9 mouse cellular contexts compared by ENCODE assay signal in the genomic region with DNA sequence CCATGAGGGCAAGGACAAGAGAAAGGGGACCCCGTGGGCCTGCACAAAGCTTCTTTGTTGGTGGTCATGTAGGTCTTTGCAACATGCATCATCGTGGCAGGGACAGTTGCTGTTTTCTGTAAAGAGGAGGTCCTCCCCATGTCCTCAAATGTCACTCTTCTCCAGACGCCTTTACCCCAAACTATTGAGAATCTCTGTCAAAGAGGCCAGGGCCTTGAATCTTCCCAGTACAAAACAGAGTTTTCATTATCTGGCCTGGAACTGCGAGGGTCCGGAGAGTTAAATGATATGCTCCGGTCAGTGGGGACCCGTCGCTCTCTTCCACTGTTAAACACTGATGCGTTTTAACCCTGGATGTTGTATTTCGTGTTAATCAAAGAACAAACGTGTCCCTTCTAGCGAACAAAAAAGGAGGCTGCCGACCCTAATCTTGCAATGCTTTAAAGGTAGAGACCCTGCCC. TPM values are rescaled to one million over a fixed set of nuclear protein-coding genes. Genes with fewer than 3 reads are reported as not detected.
DNase-seq lines count a peak whose midpoint lies in the region; ATAC-seq and TF ChIP-seq lines count a peak whose summit lies in the region.
"Had no signal": no experiment of that assay in that cellular context is flagged by ENCODE, and none has a peak within 500 bp of the region (broad histone marks: within the 10 kb centered on the region; RNA-seq: fewer than 3 reads in every experiment).

No protein-coding gene starts in this region.

- H3K4me2 ChIP-seq in liver, embryonic 11.5 days, result peak overlapping the region; percentile 98
- H3K4me2 ChIP-seq in forebrain, embryonic 13.5 days, result peak overlapping the region; percentile 77
- H3K4me2 ChIP-seq in neural tube, embryonic 14.5 days (ENCODE audit: low read depth, low read length), result peak overlapping the region; percentile 83

- peaks cover 43% of the 10 kb centered on the region for H3K27me3 ChIP-seq in liver, embryonic 11.5 days (replicated peaks; ENCODE audit: control insufficient read depth, insufficient read depth, low read length)
- H3K27me3 ChIP-seq in forebrain, embryonic 13.5 days, result peaks cover 44% of the 10 kb centered on the region
- H3K27me3 ChIP-seq in limb, embryonic 10.5 days (ENCODE audit: low read depth, poor library complexity, severe bottlenecking), result peaks cover 75% of the 10 kb centered on the region
- no peaks in the 10 kb centered on the region for H3K27me3 ChIP-seq in neural tube, embryonic 14.5 days (ENCODE audit: control insufficient read depth, insufficient read depth, low read length)
- H3K27me3 ChIP-seq in thymus, adult 2 months (ENCODE audit: control insufficient read depth, insufficient read depth, low read length), result peaks cover 24% of the 10 kb centered on the region; the same call in 1 of the 2 replicates

- H3K27ac ChIP-seq in liver, embryonic 11.5 days (ENCODE audit: low read depth, low read length), result no peak overlapping the region
- no peak overlapping the region; the same call in 1 of the 2 replicates for H3K27ac ChIP-seq in forebrain, embryonic 13.5 days
- no peak overlapping the region for H3K27ac ChIP-seq in limb, embryonic 10.5 days
- peak overlapping the region; percentile 94; the same call in 1 of the 2 replicates for H3K27ac ChIP-seq in neural tube, embryonic 14.5 days (ENCODE audit: low read depth, low read length)
- no peak overlapping the region for H3K27ac ChIP-seq in thymus, adult 2 months (ENCODE audit: control insufficient read depth, insufficient read depth, low read length)

- WGBS in liver, embryonic 11.5 days, result 25% methylated on average over 13 of the region's 13 CpGs
- 16% methylated on average over 13 of the region's 13 CpGs for WGBS in forebrain, embryonic 13.5 days
- WGBS in limb, embryonic 10.5 days, result 21% methylated on average over 13 of the region's 13 CpGs
- 9% methylated on average over 13 of the region's 13 CpGs for WGBS in neural tube, embryonic 14.5 days
- WGBS in thymus, adult 2 months, result 47% methylated on average over 13 of the region's 13 CpGs

- ATAC-seq in liver, embryonic 11.5 days (replicated peaks; ENCODE audit: low FRiP score), result no peak
- no peak for ATAC-seq in forebrain, embryonic 13.5 days
- ATAC-seq in neural tube, embryonic 14.5 days (ENCODE audit: low read depth), result no peak

- no peak for DNase-seq in liver, embryonic 11.5 days (ENCODE audit: low spot score)
- no peak for DNase-seq in liver
- peak; percentile 45 for DNase-seq in limb, embryonic 10.5 days (ENCODE audit: low spot score)
- no peak for DNase-seq in urinary bladder, postnatal 36 days (ENCODE audit: low spot score in 2 of 2)
- DNase-seq in thymus, adult 2 months, result no peak
- no peak for DNase-seq in left cerebral cortex, adult 18-20 months (ENCODE audit: low spot score in 2 of 2)

- H3K9ac ChIP-seq in liver, embryonic 11.5 days (ENCODE audit: low read depth, low read length), result no peak overlapping the region
- peak overlapping the region; percentile 73 for H3K9ac ChIP-seq in forebrain, embryonic 13.5 days
- H3K9ac ChIP-seq in neural tube, embryonic 14.5 days (replicated peaks; ENCODE audit: low read depth, low read length), result peak overlapping the region; percentile 70

- no peaks in the 10 kb centered on the region for H3K36me3 ChIP-seq in liver, embryonic 11.5 days (ENCODE audit: control insufficient read depth, insufficient read depth, low read length)
- no peaks in the 10 kb centered on the region for H3K36me3 ChIP-seq in forebrain, embryonic 13.5 days (ENCODE audit: poor library complexity, severe bottlenecking)
- H3K36me3 ChIP-seq in limb, embryonic 10.5 days, result no peaks in the 10 kb centered on the region
- no peaks in the 10 kb centered on the region for H3K36me3 ChIP-seq in neural tube, embryonic 14.5 days (ENCODE audit: control insufficient read depth, insufficient read depth, low read length)
- H3K36me3 ChIP-seq in thymus, adult 2 months (ENCODE audit: control insufficient read depth, insufficient read depth, low read length), result no peaks in the 10 kb centered on the region

- peak overlapping the region; percentile 63; the same call in 1 of the 2 replicates for H3K4me3 ChIP-seq in liver, embryonic 11.5 days (ENCODE audit: low read depth, low read length)
- H3K4me3 ChIP-seq in forebrain, embryonic 13.5 days, result peak overlapping the region; percentile 49
- H3K4me3 ChIP-seq in limb, embryonic 10.5 days, result peak overlapping the region; percentile 41
- peak overlapping the region; percentile 39 for H3K4me3 ChIP-seq in neural tube, embryonic 14.5 days (ENCODE audit: low read depth, low read length)
- H3K4me3 ChIP-seq in thymus, adult 2 months (ENCODE audit: control insufficient read depth, insufficient read depth, low read length), result no peak overlapping the region

- H3K4me1 ChIP-seq in liver, embryonic 11.5 days (replicated peaks; ENCODE audit: control insufficient read depth, insufficient read depth, low read length), result peaks cover 7% of the 10 kb centered on the region
- peaks cover 33% of the 10 kb centered on the region for H3K4me1 ChIP-seq in forebrain, embryonic 13.5 days
- peaks cover 21% of the 10 kb centered on the region for H3K4me1 ChIP-seq in limb, embryonic 10.5 days
- H3K4me1 ChIP-seq in neural tube, embryonic 14.5 days (ENCODE audit: control insufficient read depth, insufficient read depth, low read length), result peaks cover 20% of the 10 kb centered on the region
- peaks cover 25% of the 10 kb centered on the region for H3K4me1 ChIP-seq in thymus, adult 2 months (replicated peaks; ENCODE audit: control insufficient read depth, insufficient read depth, low read length)

- no peaks in the 10 kb centered on the region for H3K9me3 ChIP-seq in liver, embryonic 11.5 days (ENCODE audit: control insufficient read depth, low read length)
- H3K9me3 ChIP-seq in forebrain, embryonic 13.5 days (replicated peaks), result no peaks in the 10 kb centered on the region
- no peaks in the 10 kb centered on the region for H3K9me3 ChIP-seq in limb, embryonic 10.5 days (replicated peaks)
- no peaks in the 10 kb centered on the region for H3K9me3 ChIP-seq in neural tube, embryonic 14.5 days (ENCODE audit: control insufficient read depth, low read length)

- TF ChIP-seq POLR2A in thymus, adult 2 months (IDR thresholded peaks at IDR 0.05; ENCODE audit: control insufficient read depth, extremely low read depth, insufficient read depth, low read length, poor library complexity), result no peak

- no peak for TF ChIP-seq CTCF in thymus, adult 2 months (IDR thresholded peaks at IDR 0.05; ENCODE audit: borderline replicate concordance, control insufficient read depth, extremely low read depth, insufficient read depth, low read length, poor library complexity)

RNA-seq across cellular contexts. Expression of gene Pigz, which starts 0.9 kb away (rescaled TPM):
- polyA plus RNA-seq in liver, embryonic 11.5 days (2014; fragmentation: Nextera tagmentation; extraction: Ambion mirVana), result 0.38 and 0.75 TPM in 2 replicates
- 1.8 and 2.4 TPM in 2 replicates for polyA plus RNA-seq in forebrain, embryonic 13.5 days (2015; fragmentation: Nextera tagmentation; extraction: Ambion mirVana)
- 1.0 and 1.2 TPM in 2 replicates for polyA plus RNA-seq in limb, embryonic 10.5 days (2016; fragmentation: Nextera tagmentation; extraction: Ambion mirVana)
- 3.9 and 5.0 TPM in 2 replicates for polyA plus RNA-seq in neural tube, embryonic 14.5 days (2014; fragmentation: Nextera tagmentation; extraction: Ambion mirVana)
- 8.0 and 8.2 TPM in 2 replicates for polyA plus RNA-seq in thymus, adult 2 months (2012; rRNA removed)
- total RNA-seq in left cerebral cortex, adult 18-20 months (2021), result 10 to 100 TPM; 20.3 to 23.5 TPM

RNA-seq across cellular contexts. Expression of gene 0610012G03Rik, which starts 13.7 kb away (rescaled TPM):
- polyA plus RNA-seq in liver, embryonic 11.5 days (2014; fragmentation: Nextera tagmentation; extraction: Ambion mirVana), result 86.1 and 93.7 TPM in 2 replicates
- 99.7 and 103 TPM in 2 replicates for polyA plus RNA-seq in forebrain, embryonic 13.5 days (2015; fragmentation: Nextera tagmentation; extraction: Ambion mirVana)
- 84.2 and 87.2 TPM in 2 replicates for polyA plus RNA-seq in limb, embryonic 10.5 days (2016; fragmentation: Nextera tagmentation; extraction: Ambion mirVana)
- polyA plus RNA-seq in neural tube, embryonic 14.5 days (2014; fragmentation: Nextera tagmentation; extraction: Ambion mirVana), result 115 and 124 TPM in 2 replicates
- polyA plus RNA-seq in thymus, adult 2 months (2012; rRNA removed), result 81.3 and 88.1 TPM in 2 replicates
- 10 to 100 TPM; 39.5 to 42.0 TPM for total RNA-seq in left cerebral cortex, adult 18-20 months (2021)

RNA-seq across cellular contexts. Expression of gene Ncbp2, which starts 13.7 kb away (rescaled TPM):
- polyA plus RNA-seq in liver, embryonic 11.5 days (2014; fragmentation: Nextera tagmentation; extraction: Ambion mirVana), result 93.0 and 93.5 TPM in 2 replicates
- polyA plus RNA-seq in forebrain, embryonic 13.5 days (2015; fragmentation: Nextera tagmentation; extraction: Ambion mirVana), result 121 TPM in 2 replicates
- 143 and 147 TPM in 2 replicates for polyA plus RNA-seq in limb, embryonic 10.5 days (2016; fragmentation: Nextera tagmentation; extraction: Ambion mirVana)
- polyA plus RNA-seq in neural tube, embryonic 14.5 days (2014; fragmentation: Nextera tagmentation; extraction: Ambion mirVana), result 92.0 and 92.9 TPM in 2 replicates
- 9.7 and 11.3 TPM in 2 replicates for polyA plus RNA-seq in thymus, adult 2 months (2012; rRNA removed)
- total RNA-seq in left cerebral cortex, adult 18-20 months (2021), result 10 to 100 TPM; 50.1 to 50.8 TPM

RNA-seq across cellular contexts. Expression of gene Meltf, which starts 56.0 kb away (rescaled TPM):
- polyA plus RNA-seq in liver, embryonic 11.5 days (2014; fragmentation: Nextera tagmentation; extraction: Ambion mirVana), result 0.33 and 0.35 TPM in 2 replicates
- polyA plus RNA-seq in forebrain, embryonic 13.5 days (2015; fragmentation: Nextera tagmentation; extraction: Ambion mirVana), result 0.09 and 0.16 TPM in 2 replicates
- polyA plus RNA-seq in limb, embryonic 10.5 days (2016; fragmentation: Nextera tagmentation; extraction: Ambion mirVana), result 0.06 and 0.18 TPM in 2 replicates
- polyA plus RNA-seq in neural tube, embryonic 14.5 days (2014; fragmentation: Nextera tagmentation; extraction: Ambion mirVana), result 0.12 TPM in 2 replicates
- 0.43 and 0.60 TPM in 2 replicates for polyA plus RNA-seq in thymus, adult 2 months (2012; rRNA removed)
- total RNA-seq in left cerebral cortex, adult 18-20 months (2021), result under 1 TPM; 0.44 to 0.49 TPM
- total RNA-seq: liver, adult 2 months had no signal
- polyA plus RNA-seq: liver, adult 2 months had no signal
